10 mouse cellular contexts compared by ENCODE assay signal in the genomic region with DNA sequence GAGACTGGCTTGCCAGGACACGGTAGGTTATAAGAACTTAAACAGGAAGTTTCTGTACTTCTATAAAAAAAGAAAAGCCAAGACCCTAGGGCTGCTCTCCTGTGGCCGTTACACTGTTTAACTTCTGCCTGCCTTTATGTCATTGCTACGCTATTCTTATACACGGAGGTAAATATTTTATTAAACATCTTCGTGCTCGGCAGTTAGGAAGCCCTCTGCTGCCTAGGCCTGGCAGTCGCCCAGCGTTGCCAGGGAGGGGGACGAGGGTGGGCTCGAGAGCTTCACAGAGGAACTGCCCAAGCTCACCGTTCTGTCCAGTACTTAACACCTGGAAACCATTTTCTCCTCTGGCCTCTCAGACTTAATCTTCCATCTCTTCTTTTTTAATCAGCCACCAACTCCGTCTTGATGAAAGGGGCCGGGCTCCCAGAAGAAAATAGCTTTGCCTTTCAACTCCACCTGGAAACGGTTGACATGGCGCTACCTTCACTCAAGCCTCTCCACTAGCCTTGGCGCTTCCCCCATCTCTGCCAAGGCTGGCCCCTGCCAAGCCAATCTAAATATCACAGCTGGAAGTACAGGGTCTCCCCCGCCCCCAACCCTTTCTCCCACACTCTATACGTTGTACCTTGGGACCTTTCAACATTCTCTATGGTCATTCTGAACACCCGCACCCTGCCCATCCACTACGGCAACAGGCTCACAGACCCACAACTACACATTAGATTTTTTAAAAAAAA. TPM values are rescaled to one million over a fixed set of nuclear protein-coding genes. Genes with fewer than 3 reads are reported as not detected.
A peak's percentile ranks its signal among the peaks of the same experiment; 100 is the strongest.
DNase-seq lines count a peak whose midpoint lies in the region; ATAC-seq lines count a peak whose summit lies in the region.
"Had no signal": no experiment of that assay in that cellular context is flagged by ENCODE, and none has a peak within 500 bp of the region (broad histone marks: within the 10 kb centered on the region; RNA-seq: fewer than 3 reads in every experiment).

No protein-coding gene starts in this region.

- DNase-seq in heart, adult 8-10 months (ENCODE audit: low spot score): no peak
- peak; percentile 9 to 11 for DNase-seq in B cell, adult 2 months
- peak; percentile 47 for DNase-seq in limb, embryonic 11.5 days (ENCODE audit: low spot score)
- DNase-seq in T-cell, adult 2 months (ENCODE audit: low spot score): no peak
- DNase-seq in gastrocnemius, postnatal 36 days: no peak

- H3K27ac ChIP-seq in heart, embryonic 12.5 days (ENCODE audit: poor library complexity, severe bottlenecking): no peak overlapping the region
- no peak overlapping the region; the same call in 1 of the 2 replicates for H3K27ac ChIP-seq in limb, embryonic 11.5 days (replicated peaks; ENCODE audit: low read depth, low read length)
- H3K27ac ChIP-seq: liver, embryonic 15.5 days had no signal

- H3K36me3 ChIP-seq in heart, embryonic 12.5 days: no peaks in the 10 kb centered on the region
- no peaks in the 10 kb centered on the region for H3K36me3 ChIP-seq in limb, embryonic 11.5 days (ENCODE audit: control insufficient read depth, insufficient read depth, low read length)
- H3K36me3 ChIP-seq: liver, embryonic 15.5 days had no signal

- 60% methylated on average over 20 of the region's 20 CpGs for WGBS in heart, embryonic 12.5 days
- 33% methylated on average over 20 of the region's 20 CpGs for WGBS in limb, embryonic 11.5 days

- H3K4me3 ChIP-seq in heart, embryonic 12.5 days: no peak overlapping the region
- no peak overlapping the region for H3K4me3 ChIP-seq in limb, embryonic 11.5 days (ENCODE audit: low read depth, low read length)
- H3K4me3 ChIP-seq: liver, embryonic 15.5 days had no signal

- intact Hi-C loops in gastrocnemius, postnatal 36 days (cut with DNase I): loop anchor here (2.0 to 10.0 kb wide), 4 partner anchors 94 to 503 kb away; no protein-coding TSS in a partner anchor

- no peaks in the 10 kb centered on the region for H3K27me3 ChIP-seq in heart, embryonic 12.5 days (replicated peaks)
- no peaks in the 10 kb centered on the region for H3K27me3 ChIP-seq in limb, embryonic 11.5 days (ENCODE audit: control insufficient read depth, insufficient read depth, low read length)
- H3K27me3 ChIP-seq: CH12.LX; liver, embryonic 15.5 days had no signal

- ATAC-seq in heart, embryonic 12.5 days (ENCODE audit: insufficient number of reproducible peaks, low FRiP score): no peak
- peak; percentile 61 for ATAC-seq in erythroblast, adult 5-6 weeks (replicated peaks; ENCODE audit: low FRiP score, poor library complexity, severe bottlenecking)
- ATAC-seq in limb, embryonic 11.5 days (ENCODE audit: insufficient number of reproducible peaks, low FRiP score, low TSS enrichment, low read depth): peak; percentile 62; the same call in 1 of the 2 replicates
- ATAC-seq in megakaryocyte, adult 5-6 weeks (ENCODE audit: poor library complexity, severe bottlenecking): no peak

- no peak overlapping the region for H3K4me2 ChIP-seq in heart, embryonic 12.5 days
- H3K4me2 ChIP-seq in limb, embryonic 11.5 days (ENCODE audit: low read depth, severe bottlenecking): no peak overlapping the region
- H3K4me2 ChIP-seq: liver, embryonic 15.5 days had no signal

- H3K9ac ChIP-seq in heart, embryonic 12.5 days: 0 out of 2 replicates have a peak overlapping the region, but pooled peaks have one; percentile 24
- H3K9ac ChIP-seq in limb, embryonic 11.5 days (ENCODE audit: low read length): no peak overlapping the region
- H3K9ac ChIP-seq: liver, embryonic 15.5 days had no signal

- peaks cover 28% of the 10 kb centered on the region for H3K4me1 ChIP-seq in heart, embryonic 12.5 days (replicated peaks)
- H3K4me1 ChIP-seq in limb, embryonic 11.5 days (ENCODE audit: control insufficient read depth, insufficient read depth, low read length): peaks cover 19% of the 10 kb centered on the region

- H3K9me3 ChIP-seq in heart, embryonic 12.5 days (replicated peaks): no peaks in the 10 kb centered on the region
- H3K9me3 ChIP-seq in limb, embryonic 11.5 days (ENCODE audit: control insufficient read depth, low read length): no peaks in the 10 kb centered on the region
- H3K9me3 ChIP-seq: liver, embryonic 15.5 days had no signal

RNA-seq across cellular contexts. Expression of a gene that starts 9.6 kb away (rescaled TPM):
- polyA plus RNA-seq in heart, embryonic 12.5 days (2016; fragmentation: Nextera tagmentation; extraction: Ambion mirVana): 18.7 and 20.5 TPM in 2 replicates
- total RNA-seq in heart, adult 8-10 months (2022): 100 to 1,000 TPM; 206 to 216 (median 210) TPM
- total RNA-seq in erythroblast, adult 5-6 weeks (2015; ENCODE audit: low replicate concordance): 6.5 and 10.2 TPM in 2 replicates
- total RNA-seq in erythroblast, adult 5-6 weeks (2017; ENCODE audit: low replicate concordance): 8.6 and 13.9 TPM in 2 replicates
- 18.1 and 20.6 TPM in 2 replicates for polyA plus RNA-seq in limb, embryonic 11.5 days (2014; fragmentation: Nextera tagmentation; extraction: Ambion mirVana)
- 5.3 and 5.7 TPM in 2 replicates for total RNA-seq in megakaryocyte, adult 5-6 weeks (2015)
- 7.8 and 14.4 TPM in 2 replicates for total RNA-seq in megakaryocyte, adult 5-6 weeks (2017)
- total RNA-seq in gastrocnemius, postnatal 36 days (2021): 100 to 1,000 TPM; 178 to 179 TPM

Comparison
In these comparisons a context has a peak if more than half of its experiments do, and no peak if none do; other contexts are left out.
1. ATAC-seq: peak in erythroblast, adult 5-6 weeks (single experiment) and limb, embryonic 11.5 days (single experiment); none in heart, embryonic 12.5 days (single experiment) and megakaryocyte, adult 5-6 weeks (single experiment).
2. DNase-seq: peak in B cell, adult 2 months (2 of 2) and limb, embryonic 11.5 days (single experiment); none in heart, adult 8-10 months (single experiment), T-cell, adult 2 months (single experiment) and gastrocnemius, postnatal 36 days (0 of 2).
3. RNA of a gene that starts 9.6 kb away (total RNA-seq): 206 to 216 TPM in heart, adult 8-10 months and 178 to 179 TPM in gastrocnemius, postnatal 36 days; 5.3 to 14.4 TPM in megakaryocyte, adult 5-6 weeks and 6.5 to 13.9 TPM in erythroblast, adult 5-6 weeks; every median in the first group is over 10 times any median in the second.